Mouse (Mus musculus) kidney, embryonic 15.5 days (tissue): ENCODE results near the gene Ubtd2. TPM values are rescaled to one million over a fixed set of nuclear protein-coding genes. Genes with fewer than 3 reads are reported as not detected.
A peak's percentile ranks its signal among the peaks of the same experiment; 100 is the strongest.

Experiments
- ATAC-seq: fragments of 200-750 bp; cut with Nextera tagmentation; replicated peaks from 2 replicates; pipeline ENCODE4 v1.8.0; 2017; ENCODE audit warnings: moderate TSS enrichment; ENCODE audit not compliant: low FRiP score
- H3K27ac ChIP-seq: fragments of 300-500 bp; sonication (generic); 2 replicates; pipeline ENCODE4 v1.5.1; 2015; ENCODE audit warnings: mild to moderate bottlenecking, inconsistent platforms
- H3K27me3 ChIP-seq: fragments of 300-500 bp; sonication (generic); 2 replicates; pipeline ENCODE4 v1.6.1; 2015; ENCODE audit warnings: inconsistent platforms
- H3K36me3 ChIP-seq: fragments of 300-500 bp; sonication (generic); 2 replicates; pipeline ENCODE4 v1.6.1; 2015; ENCODE audit warnings: inconsistent platforms
- H3K4me1 ChIP-seq: fragments of 300-500 bp; sonication (generic); 2 replicates; pipeline ENCODE4 v1.6.1; 2015; ENCODE audit warnings: inconsistent platforms
- H3K4me2 ChIP-seq: fragments of 300-500 bp; sonication (generic); 2 replicates; pipeline ENCODE4 v1.6.1; 2015; ENCODE audit warnings: moderate library complexity, mild to moderate bottlenecking, inconsistent platforms
- H3K4me3 ChIP-seq: fragments of 300-500 bp; sonication (generic); replicated peaks from 2 replicates; pipeline ENCODE4 v1.5.1; 2015; ENCODE audit warnings: mild to moderate bottlenecking, inconsistent platforms
- H3K9ac ChIP-seq: fragments of 300-500 bp; sonication (generic); 2 replicates; pipeline ENCODE4 v1.6.1; 2015; ENCODE audit warnings: mild to moderate bottlenecking, inconsistent platforms
- H3K9me3 ChIP-seq: fragments of 300-500 bp; sonication (generic); replicated peaks from 2 replicates; pipeline ENCODE4 v1.6.1; 2016; ENCODE audit warnings: inconsistent platforms
- WGBS: fragments of 180-500 bp; shearing (Covaris S2); methylation state at CpG from one replicate; pipeline ENCODE4 v1.1.7; 2015; ENCODE audit warnings: mixed read lengths; 5-methylcytosine and 5-hydroxymethylcytosine counted together
- polyA plus RNA-seq: library from polyadenylated mRNA; unstranded; fragments of >200 nt; fragmentation: Nextera tagmentation; extraction: Ambion mirVana; gene quantifications from 2 replicates; pipeline ENCODE4 v1.2.1, GENCODE M21; 2015

The Ubtd2 gene
- polyA plus RNA-seq, 1 experiment from 2014 or later: 46.1 TPM

DNA sequence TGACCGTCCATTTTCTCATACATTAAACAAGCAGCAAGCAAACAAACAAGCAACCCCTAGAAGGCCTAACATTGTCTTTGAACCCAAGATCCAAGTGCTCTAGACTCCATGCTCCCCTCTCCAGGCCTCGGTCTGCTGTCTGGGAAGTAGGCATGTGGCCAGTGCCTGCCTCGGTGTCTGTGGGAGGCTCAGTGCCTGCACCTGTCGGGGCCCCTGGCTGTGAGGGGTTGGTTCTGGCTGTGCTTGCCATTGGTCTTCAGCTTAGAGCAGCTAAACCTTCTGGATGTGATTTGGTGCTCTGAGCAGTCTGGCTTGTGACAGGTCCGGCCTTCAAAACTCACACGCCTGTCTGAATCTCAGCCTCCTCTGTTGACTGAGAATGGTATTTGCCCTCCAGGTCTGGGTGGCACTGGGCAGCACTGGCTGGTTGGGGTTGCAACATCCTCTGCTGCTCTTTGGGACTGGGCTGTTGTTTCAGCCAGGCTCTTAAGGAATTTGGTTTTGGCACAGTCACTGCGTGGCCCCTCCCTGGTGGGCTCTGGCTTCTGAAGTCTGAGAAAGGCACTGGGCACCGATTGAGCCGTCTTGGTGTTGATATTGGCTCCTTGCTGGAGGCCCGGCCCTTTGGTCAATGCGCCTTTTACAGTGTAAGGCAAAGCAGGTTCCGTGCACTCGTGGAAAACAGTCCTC lies 97.4 kb downstream of the Ubtd2 start:
- peaks cover 49% of the 10 kb centered on the region for H3K4me1 ChIP-seq
- no peaks in the 10 kb centered on the region for H3K27me3 ChIP-seq
- no peaks in the 10 kb centered on the region for H3K36me3 ChIP-seq
- no peak for ATAC-seq
- 55% methylated on average over 13 of the region's 13 CpGs for WGBS
- peak overlapping the region; percentile 49 for H3K27ac ChIP-seq
- no peaks in the 10 kb centered on the region for H3K9me3 ChIP-seq
- H3K4me3 ChIP-seq: no peak overlapping the region
- H3K4me2 ChIP-seq: no peak overlapping the region
- no peak overlapping the region for H3K9ac ChIP-seq

DNA sequence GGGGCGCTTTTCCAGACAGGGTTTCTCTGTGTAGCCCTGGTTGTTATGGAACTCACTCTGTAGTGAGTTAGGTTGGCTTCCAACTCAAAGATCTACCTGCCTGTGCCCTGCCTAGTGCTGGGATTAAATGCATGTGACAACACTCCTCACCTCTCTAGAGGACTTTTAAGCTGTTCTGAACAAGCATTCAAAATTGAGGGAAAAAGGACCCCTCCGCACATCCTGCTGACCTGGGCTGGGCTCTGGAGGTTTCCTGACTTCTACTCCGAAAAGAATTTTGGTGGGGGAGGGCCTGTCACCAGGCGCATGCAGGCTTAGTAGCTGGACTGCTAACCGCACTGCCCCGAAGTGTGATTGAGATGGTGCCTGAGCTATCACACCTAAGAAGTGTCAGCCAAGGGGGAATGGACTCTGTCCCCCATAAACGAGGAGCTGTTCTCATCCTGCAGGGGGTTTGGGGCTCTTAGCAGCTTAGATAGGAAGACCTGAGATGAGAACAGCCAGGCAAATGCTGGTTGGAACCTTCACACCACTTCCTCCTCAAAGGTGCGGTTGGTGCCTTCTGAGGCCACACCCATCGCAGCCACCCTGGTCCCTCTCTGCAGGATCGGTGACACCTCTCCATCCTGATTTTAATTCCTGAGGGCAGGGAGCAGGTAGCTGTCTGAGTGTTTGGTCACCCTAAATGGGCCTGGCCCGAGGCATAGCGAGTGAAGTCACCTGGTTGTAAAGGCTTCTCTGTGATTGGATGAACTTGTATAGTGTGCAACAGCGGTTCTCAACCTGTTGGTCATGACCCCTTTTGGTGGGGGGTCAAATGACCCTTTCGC lies 98.4 kb downstream of the Ubtd2 start:
- 54% methylated on average over 14 of the region's 14 CpGs for WGBS
- no peaks in the 10 kb centered on the region for H3K27me3 ChIP-seq
- H3K4me1 ChIP-seq: peaks cover 48% of the 10 kb centered on the region
- H3K36me3 ChIP-seq: no peaks in the 10 kb centered on the region
- ATAC-seq: no peak
- H3K27ac ChIP-seq: peak overlapping the region; percentile 49
- H3K4me2 ChIP-seq: no peak overlapping the region
- no peak overlapping the region for H3K4me3 ChIP-seq
- no peak overlapping the region for H3K9ac ChIP-seq
- H3K9me3 ChIP-seq: no peaks in the 10 kb centered on the region

DNA sequence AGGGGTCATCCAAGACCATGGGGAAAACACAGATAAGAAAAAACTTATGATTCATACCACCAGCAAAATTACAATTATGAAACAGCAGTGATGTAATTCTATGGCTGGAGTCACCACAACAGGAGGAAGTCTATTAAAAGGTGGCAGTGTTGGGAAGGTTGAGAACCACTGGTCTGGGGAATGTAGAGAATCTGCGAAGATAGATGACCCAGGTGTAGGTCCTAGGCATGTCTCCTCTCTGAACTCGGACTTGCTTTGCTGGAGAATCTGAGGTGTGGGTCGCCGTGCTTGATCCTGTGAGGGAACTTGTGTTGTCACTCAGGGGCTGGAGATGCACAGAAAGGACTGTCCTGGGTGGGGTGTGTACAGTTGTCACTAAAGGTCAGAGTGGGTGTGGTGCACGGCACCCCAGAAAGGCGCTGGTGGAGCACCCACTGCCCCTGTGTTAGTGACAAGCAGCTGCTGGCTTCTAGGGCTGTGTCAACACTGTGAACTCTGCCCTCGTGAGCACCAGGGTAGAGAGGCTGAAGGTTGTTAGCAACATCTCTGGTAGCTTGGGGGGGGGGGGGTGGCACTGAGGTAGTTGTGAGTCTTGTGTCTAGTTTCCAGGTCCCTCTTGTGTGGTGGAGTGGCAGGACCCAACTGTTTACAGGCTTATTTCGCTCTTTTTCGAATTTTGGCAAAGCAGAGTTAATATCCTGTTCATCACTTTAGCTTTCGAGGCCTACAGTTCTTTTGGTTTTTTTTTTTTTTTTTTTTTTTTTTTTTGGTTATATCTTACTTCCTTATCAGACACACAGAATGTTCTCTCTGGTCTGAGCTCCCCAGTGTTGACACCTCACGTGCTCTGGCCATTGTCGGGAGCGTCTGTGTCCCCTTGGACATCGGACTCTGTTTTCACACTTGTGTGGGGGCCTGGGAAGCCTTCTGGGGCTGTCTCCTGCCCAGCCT lies 99.2 kb downstream of the Ubtd2 start:
- Histone ChIP-seq H3K4me1 (peaks cover 47% of the 10 kb centered on the region), H3K27ac (no peak overlapping the region), H3K9ac (no peak overlapping the region), H3K9me3 (no peaks in the 10 kb centered on the region), H3K4me3 (no peak overlapping the region), H3K36me3 (no peaks in the 10 kb centered on the region), H3K27me3 (no peaks in the 10 kb centered on the region), H3K4me2 (no peak overlapping the region)
- 78% methylated on average over 14 of the region's 14 CpGs for WGBS
- no peak for ATAC-seq

DNA sequence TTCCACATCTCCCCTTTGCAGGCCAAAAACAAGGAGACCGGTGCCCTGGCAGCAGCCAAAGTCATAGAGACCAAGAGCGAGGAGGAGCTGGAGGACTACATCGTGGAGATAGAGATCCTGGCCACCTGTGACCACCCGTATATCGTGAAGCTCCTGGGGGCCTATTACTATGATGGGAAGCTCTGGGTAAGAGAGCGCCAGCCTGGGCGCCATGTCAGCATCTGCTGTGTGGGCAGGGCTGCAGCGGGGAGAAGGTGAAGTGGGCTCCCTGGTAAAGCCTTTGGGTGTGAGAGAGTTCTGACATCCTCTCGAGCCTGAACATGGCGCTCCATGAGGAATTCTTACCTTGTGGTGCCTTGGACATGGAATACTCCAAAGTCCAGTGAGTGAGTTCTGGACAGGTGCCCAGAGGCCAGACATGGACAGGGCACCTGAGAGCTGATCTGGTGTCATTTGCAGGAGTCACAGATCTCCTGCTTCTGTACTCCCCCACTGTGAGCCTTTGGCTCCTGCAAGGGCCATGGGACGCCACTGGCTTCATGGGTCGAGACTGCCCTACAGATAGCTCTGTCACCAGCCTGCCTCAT lies 100.0 kb downstream of the Ubtd2 start:
- Histone ChIP-seq H3K4me1 (peaks cover 44% of the 10 kb centered on the region), H3K4me2 (no peak overlapping the region), H3K36me3 (no peaks in the 10 kb centered on the region), H3K4me3 (no peak overlapping the region), H3K27me3 (no peaks in the 10 kb centered on the region), H3K9me3 (no peaks in the 10 kb centered on the region), H3K9ac (no peak overlapping the region), H3K27ac (no peak overlapping the region)
- ATAC-seq: no peak
- 86% methylated on average over 12 of the region's 12 CpGs for WGBS

DNA sequence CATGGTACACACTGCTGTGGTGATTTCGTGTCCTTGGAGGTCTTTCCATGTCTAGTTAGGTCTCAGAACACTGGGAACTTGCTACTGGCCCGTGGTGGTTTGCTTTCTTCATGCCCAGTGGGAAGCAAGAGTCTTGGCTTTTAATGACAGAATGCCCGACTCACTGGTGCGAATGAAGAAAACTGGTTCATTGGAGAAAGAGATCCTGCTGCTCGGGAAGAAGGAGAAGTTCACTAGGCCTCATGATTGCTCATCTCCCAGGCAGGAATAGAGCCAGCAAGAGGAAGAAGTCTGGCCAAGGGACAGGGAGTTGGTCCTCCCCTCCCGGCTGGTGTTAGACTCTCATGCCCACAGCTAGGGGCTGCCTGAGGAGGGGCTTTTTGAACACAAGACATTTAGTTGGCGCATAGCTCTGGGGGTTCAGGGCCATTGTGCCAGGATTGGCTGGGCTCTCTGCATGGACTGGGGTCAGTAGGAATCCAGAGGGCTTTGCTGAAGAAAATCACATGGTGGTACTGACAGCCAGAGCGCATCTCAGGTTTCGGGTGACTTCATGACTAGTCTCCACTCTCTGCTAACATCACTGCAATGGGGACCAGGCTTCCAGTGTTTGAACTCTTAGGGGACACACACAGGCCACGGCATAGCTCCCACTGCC lies 101.3 kb downstream of the Ubtd2 start:
- H3K4me1 ChIP-seq: peaks cover 33% of the 10 kb centered on the region
- no peak overlapping the region for H3K9ac ChIP-seq
- no peaks in the 10 kb centered on the region for H3K27me3 ChIP-seq
- no peaks in the 10 kb centered on the region for H3K36me3 ChIP-seq
- no peak overlapping the region for H3K4me3 ChIP-seq
- H3K4me2 ChIP-seq: no peak overlapping the region
- H3K9me3 ChIP-seq: no peaks in the 10 kb centered on the region
- H3K27ac ChIP-seq: no peak overlapping the region
- 65% methylated on average over 10 of the region's 10 CpGs for WGBS
- no peak for ATAC-seq

DNA sequence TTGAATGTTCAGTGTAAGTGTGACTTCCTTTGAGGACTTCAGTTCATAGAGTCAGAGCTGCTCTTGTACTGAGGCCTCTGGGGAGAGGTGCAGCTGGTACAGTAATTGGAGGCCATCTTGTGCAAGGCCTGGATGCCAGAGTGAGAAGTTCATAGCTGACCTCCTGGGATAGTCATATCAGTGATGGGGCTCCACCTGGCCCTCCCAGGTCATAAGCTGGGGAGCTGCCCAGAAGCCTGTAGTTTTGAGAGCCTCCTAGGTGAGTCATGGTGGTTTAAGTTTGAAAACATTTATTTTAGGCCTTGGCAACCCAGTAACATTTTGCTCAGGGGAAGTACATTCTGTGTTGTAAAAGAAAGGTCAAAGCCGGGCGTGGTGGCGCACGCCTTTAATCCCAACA lies 102.9 kb downstream of the Ubtd2 start:
- no peaks in the 10 kb centered on the region for H3K9me3 ChIP-seq
- no peak for ATAC-seq
- H3K9ac ChIP-seq: no peak overlapping the region
- no peaks in the 10 kb centered on the region for H3K27me3 ChIP-seq
- peaks cover 32% of the 10 kb centered on the region for H3K4me1 ChIP-seq
- no peaks in the 10 kb centered on the region for H3K36me3 ChIP-seq
- H3K27ac ChIP-seq: no peak overlapping the region
- 98% methylated on average over 4 of the region's 4 CpGs for WGBS
- no peak overlapping the region for H3K4me2 ChIP-seq
- H3K4me3 ChIP-seq: no peak overlapping the region

DNA sequence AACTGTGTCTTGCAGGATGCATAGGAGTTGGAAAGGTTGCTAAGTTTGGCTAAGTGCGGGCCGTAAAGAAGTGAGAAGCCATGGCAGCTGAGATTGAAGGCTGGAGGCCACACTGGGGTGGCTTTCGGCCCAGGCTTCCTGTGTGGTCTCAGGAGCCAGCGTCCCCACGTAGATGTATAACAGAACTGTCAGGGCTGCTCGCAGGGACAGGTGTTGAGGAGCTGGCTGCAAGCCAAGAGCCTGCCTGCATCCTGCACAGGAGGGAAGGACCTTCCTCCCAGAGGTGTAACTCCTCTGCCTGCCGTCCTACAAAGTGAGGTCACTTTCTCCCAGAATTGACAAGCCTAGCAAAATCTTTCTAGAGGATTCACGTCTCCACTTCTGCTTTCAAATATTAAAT lies 103.5 kb downstream of the Ubtd2 start:
- Histone ChIP-seq H3K9ac (no peak overlapping the region), H3K9me3 (no peaks in the 10 kb centered on the region), H3K27me3 (no peaks in the 10 kb centered on the region), H3K4me1 (peaks cover 32% of the 10 kb centered on the region), H3K36me3 (no peaks in the 10 kb centered on the region), H3K27ac (no peak overlapping the region), H3K4me3 (no peak overlapping the region), H3K4me2 (no peak overlapping the region)
- WGBS: 28% methylated on average over 8 of the region's 8 CpGs
- no peak for ATAC-seq

DNA sequence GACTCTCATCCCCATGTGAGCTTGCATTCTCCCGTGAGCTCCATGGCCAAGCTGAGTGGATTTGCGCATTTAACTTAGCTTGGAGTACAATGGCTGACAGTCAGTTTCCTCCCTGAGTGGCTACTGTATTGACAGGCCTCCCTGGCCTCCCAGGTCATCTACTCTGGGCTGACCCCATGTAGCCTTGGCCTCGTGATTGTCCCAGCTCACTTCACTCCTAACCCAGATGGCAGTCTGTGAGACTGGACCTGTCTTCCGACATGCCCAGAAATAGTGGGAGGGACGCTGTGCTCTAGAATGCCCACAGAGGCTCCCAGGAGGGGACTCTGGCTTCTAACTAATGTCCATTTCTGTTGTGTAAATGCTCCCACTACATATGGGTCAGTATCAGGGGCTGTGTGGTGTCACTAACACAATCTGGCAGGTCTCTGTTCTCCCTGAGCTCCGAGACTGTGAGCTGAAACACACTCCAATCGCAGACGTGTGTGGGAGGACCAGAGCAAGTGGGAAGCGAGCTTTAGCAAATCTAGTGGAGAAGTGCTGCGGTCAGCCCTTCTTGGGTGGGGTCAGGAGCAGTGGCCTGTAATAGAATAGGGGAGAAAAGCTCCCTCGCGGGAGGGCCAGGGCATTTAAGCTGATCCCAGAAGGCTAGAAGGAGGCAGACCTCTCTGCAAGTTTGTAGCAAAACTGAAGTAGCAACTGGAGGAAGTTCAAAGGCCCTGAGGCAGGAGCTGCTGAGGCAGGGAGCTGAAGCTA lies 105.0 kb downstream of the Ubtd2 start:
- Histone ChIP-seq H3K9me3 (no peaks in the 10 kb centered on the region), H3K4me2 (no peak overlapping the region), H3K36me3 (no peaks in the 10 kb centered on the region), H3K4me1 (peaks cover 42% of the 10 kb centered on the region), H3K4me3 (no peak overlapping the region), H3K27ac (no peak overlapping the region), H3K9ac (no peak overlapping the region), H3K27me3 (no peaks in the 10 kb centered on the region)
- 64% methylated on average over 12 of the region's 12 CpGs for WGBS
- ATAC-seq: no peak

DNA sequence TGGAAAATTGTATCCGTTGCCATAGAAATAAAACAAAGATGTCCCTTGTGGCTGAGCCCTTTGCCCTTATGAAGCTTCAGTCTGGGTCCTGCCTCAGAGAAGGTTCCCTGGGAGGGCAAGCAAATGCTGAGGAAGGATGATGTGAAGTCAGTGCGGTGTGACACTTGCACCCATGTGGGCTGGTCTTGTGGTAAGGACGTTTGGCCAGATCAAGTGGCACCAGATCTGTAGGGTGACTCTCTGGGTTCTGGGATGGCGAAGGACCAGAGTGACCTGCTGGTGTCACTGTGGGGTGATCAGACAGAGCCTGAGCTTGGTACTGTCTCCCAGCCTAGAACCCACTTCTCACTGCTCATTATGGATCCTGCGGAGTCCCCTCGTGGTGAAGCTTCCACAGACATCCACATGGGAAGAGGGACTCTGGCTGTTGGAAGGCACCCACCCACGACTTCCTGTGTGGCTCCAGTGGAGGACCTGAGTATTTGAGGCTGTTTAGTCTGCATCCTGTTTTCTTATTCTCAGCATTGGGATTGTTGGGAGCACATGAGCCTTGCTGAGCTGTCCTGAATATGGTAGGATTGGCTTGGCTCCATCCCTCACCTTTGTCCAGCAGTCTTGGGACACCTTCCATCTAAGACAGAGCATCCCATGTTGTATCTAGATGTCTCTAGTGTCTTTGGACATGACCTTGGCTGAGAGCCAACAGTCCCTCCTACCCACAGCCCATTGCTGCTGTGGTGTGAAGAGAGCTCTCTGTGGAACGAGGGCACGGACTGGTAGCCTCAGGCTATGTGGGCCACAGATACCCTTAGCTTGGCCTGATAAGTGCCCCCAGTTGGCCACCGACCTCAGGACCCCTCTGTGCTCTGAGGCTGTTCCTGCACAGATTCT lies 106.5 kb downstream of the Ubtd2 start:
- H3K4me1 ChIP-seq: peaks cover 43% of the 10 kb centered on the region
- H3K27ac ChIP-seq: no peak overlapping the region
- 76% methylated on average over 10 of the region's 10 CpGs for WGBS
- H3K4me2 ChIP-seq: no peak overlapping the region
- H3K36me3 ChIP-seq: no peaks in the 10 kb centered on the region
- ATAC-seq: no peak
- no peak overlapping the region for H3K9ac ChIP-seq
- H3K4me3 ChIP-seq: no peak overlapping the region
- no peaks in the 10 kb centered on the region for H3K9me3 ChIP-seq
- no peaks in the 10 kb centered on the region for H3K27me3 ChIP-seq

DNA sequence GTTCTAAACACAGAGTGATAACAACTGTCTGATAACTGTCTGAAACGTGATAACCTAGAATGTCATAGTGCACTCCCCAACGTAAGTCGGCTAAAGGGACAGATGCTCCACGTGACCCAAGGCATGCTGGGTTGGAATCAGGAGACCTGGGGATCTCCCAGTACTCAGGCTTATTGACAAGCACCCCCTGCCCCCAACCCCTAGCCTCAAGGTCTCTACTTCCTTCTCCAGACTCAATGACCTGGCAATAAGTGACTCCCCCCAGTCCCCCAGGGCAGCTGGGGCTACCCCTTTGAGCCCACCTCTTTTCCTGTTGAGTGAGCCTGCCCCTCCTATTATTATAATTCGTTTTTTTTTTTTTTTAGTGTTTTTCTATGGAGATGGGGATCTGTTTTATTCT lies 107.5 kb downstream of the Ubtd2 start:
- ATAC-seq: no peak
- H3K4me3 ChIP-seq: no peak overlapping the region
- no peaks in the 10 kb centered on the region for H3K27me3 ChIP-seq
- H3K9me3 ChIP-seq: no peaks in the 10 kb centered on the region
- no peak overlapping the region for H3K27ac ChIP-seq
- H3K4me1 ChIP-seq: peaks cover 46% of the 10 kb centered on the region
- WGBS: 72% methylated on average over 5 of the region's 5 CpGs
- no peak overlapping the region for H3K4me2 ChIP-seq
- H3K9ac ChIP-seq: no peak overlapping the region
- no peaks in the 10 kb centered on the region for H3K36me3 ChIP-seq
